Mouse (Mus musculus): Measurements from ENCODE around the gene Il1a. TPM values are rescaled to one million over a fixed set of nuclear protein-coding genes. Genes with fewer than 3 reads are reported as not detected.

The Il1a gene
- total and polyA plus RNA-seq, 3 experiments = not detected

GRCm38 (mm10) chr2:129324216-129324615, 14.4 kb upstream of the Il1a start:
- Histone ChIP-seq H3K4me1 (ENCODE audit: control insufficient read depth, insufficient read depth, low read length) (no peaks in the 10 kb centered on the region), H3K36me3 (ENCODE audit: control insufficient read depth, insufficient read depth, low read length) (no peaks in the 10 kb centered on the region), H3K4me3 (no peak overlapping the region), H3K27me3 (ENCODE audit: control insufficient read depth, insufficient read depth, low read length) (no peaks in the 10 kb centered on the region), H3K79me2 (replicated peaks; ENCODE audit: control insufficient read depth, insufficient read depth, low read length) (no peaks in the 10 kb centered on the region), H3K9ac (ENCODE audit: low read depth, low read length) (no peak overlapping the region), H3K27ac (no peak overlapping the region)
- WGBS = 67% methylated on average over 3 of the region's 3 CpGs
- no peak for DNase-seq
- no peak for TF ChIP-seq POLR2A (IDR thresholded peaks at IDR 0.05; ENCODE audit: insufficient read depth, low read depth, low read length)
- no peak for TF ChIP-seq EP300 (IDR thresholded peaks at IDR 0.05; ENCODE audit: insufficient read depth, low read depth, low read length)
- no peak for TF ChIP-seq CTCF (IDR thresholded peaks at IDR 0.05)
- intact Hi-C loops (cut with DNase I) = no loop called here

DNA sequence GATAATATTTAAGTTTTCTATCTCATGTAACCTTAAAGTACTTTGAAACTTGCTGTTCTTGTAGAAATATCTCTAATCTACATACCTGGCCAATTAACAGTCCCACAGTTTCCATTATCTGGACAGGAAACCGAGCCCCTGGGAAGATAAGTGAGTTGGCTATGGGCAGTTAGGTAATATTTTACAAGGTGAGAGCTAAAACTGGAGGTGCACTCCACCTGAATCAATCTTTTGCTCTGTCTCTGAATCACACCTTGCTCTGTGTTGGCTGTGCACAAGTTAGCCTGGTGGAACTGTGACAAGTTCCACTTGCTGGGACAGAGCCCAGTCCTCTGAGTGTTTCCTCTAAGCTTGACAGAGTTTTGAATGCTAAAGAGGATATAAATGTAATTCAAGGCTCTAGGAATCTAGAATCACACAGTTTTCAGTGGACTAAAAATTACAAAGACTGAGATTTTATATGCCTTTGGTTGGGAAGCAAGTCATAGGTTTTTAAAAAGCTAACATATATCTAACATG, 12.4 kb upstream of the Il1a start:
- H3K79me2 ChIP-seq (replicated peaks; ENCODE audit: control insufficient read depth, insufficient read depth, low read length) = no peaks in the 10 kb centered on the region
- WGBS = 48% methylated on average over 1 of the region's 1 CpGs
- H3K36me3 ChIP-seq (ENCODE audit: control insufficient read depth, insufficient read depth, low read length) = no peaks in the 10 kb centered on the region
- no peaks in the 10 kb centered on the region for H3K27me3 ChIP-seq (ENCODE audit: control insufficient read depth, insufficient read depth, low read length)
- H3K4me3 ChIP-seq = no peak overlapping the region
- intact Hi-C loops (cut with DNase I) = no loop called here
- H3K27ac ChIP-seq = no peak overlapping the region
- H3K4me1 ChIP-seq (ENCODE audit: control insufficient read depth, insufficient read depth, low read length) = no peaks in the 10 kb centered on the region
- TF ChIP-seq CTCF (IDR thresholded peaks at IDR 0.05) = no peak
- no peak overlapping the region for H3K9ac ChIP-seq (ENCODE audit: low read depth, low read length)
- DNase-seq = no peak

GRCm38 (mm10) chr2:129320033-129320605, 10.3 kb upstream of the Il1a start:
- Histone ChIP-seq H3K4me1 (ENCODE audit: control insufficient read depth, insufficient read depth, low read length) (no peaks in the 10 kb centered on the region), H3K4me3 (no peak overlapping the region), H3K27ac (no peak overlapping the region), H3K27me3 (ENCODE audit: control insufficient read depth, insufficient read depth, low read length) (no peaks in the 10 kb centered on the region), H3K9ac (ENCODE audit: low read depth, low read length) (no peak overlapping the region), H3K36me3 (ENCODE audit: control insufficient read depth, insufficient read depth, low read length) (no peaks in the 10 kb centered on the region), H3K79me2 (replicated peaks; ENCODE audit: control insufficient read depth, insufficient read depth, low read length) (no peaks in the 10 kb centered on the region)
- no peak for DNase-seq
- WGBS = 63% methylated on average over 8 of the region's 8 CpGs
- intact Hi-C loops (cut with DNase I) = no loop called here
- TF ChIP-seq CTCF (IDR thresholded peaks at IDR 0.05) (no peak), POLR2A (IDR thresholded peaks at IDR 0.05; ENCODE audit: insufficient read depth, low read depth, low read length) (no peak), EP300 (IDR thresholded peaks at IDR 0.05; ENCODE audit: insufficient read depth, low read depth, low read length) (no peak)

GRCm38 (mm10) chr2:129315831-129316230, 6.1 kb upstream of the Il1a start:
- intact Hi-C loops (cut with DNase I) = no loop called here
- no peak for TF ChIP-seq POLR2A (IDR thresholded peaks at IDR 0.05; ENCODE audit: insufficient read depth, low read depth, low read length)
- no peak for TF ChIP-seq EP300 (IDR thresholded peaks at IDR 0.05; ENCODE audit: insufficient read depth, low read depth, low read length)
- no peak for TF ChIP-seq CTCF (IDR thresholded peaks at IDR 0.05)
- Histone ChIP-seq H3K36me3 (ENCODE audit: control insufficient read depth, insufficient read depth, low read length) (no peaks in the 10 kb centered on the region), H3K27ac (no peak overlapping the region), H3K27me3 (ENCODE audit: control insufficient read depth, insufficient read depth, low read length) (no peaks in the 10 kb centered on the region), H3K9ac (ENCODE audit: low read depth, low read length) (no peak overlapping the region), H3K4me3 (no peak overlapping the region), H3K4me1 (ENCODE audit: control insufficient read depth, insufficient read depth, low read length) (no peaks in the 10 kb centered on the region), H3K79me2 (replicated peaks; ENCODE audit: control insufficient read depth, insufficient read depth, low read length) (no peaks in the 10 kb centered on the region)
- WGBS = 55% methylated on average over 4 of the region's 4 CpGs
- no peak for DNase-seq

GRCm38 (mm10) chr2:129314880-129315279, 5.1 kb upstream of the Il1a start:
- H3K27me3 ChIP-seq (ENCODE audit: control insufficient read depth, insufficient read depth, low read length) = no peaks in the 10 kb centered on the region
- DNase-seq = no peak
- no peak overlapping the region for H3K27ac ChIP-seq
- no peak overlapping the region for H3K9ac ChIP-seq (ENCODE audit: low read depth, low read length)
- TF ChIP-seq CTCF (IDR thresholded peaks at IDR 0.05) (no peak), EP300 (IDR thresholded peaks at IDR 0.05; ENCODE audit: insufficient read depth, low read depth, low read length) (no peak), POLR2A (IDR thresholded peaks at IDR 0.05; ENCODE audit: insufficient read depth, low read depth, low read length) (no peak)
- H3K79me2 ChIP-seq (replicated peaks; ENCODE audit: control insufficient read depth, insufficient read depth, low read length) = no peaks in the 10 kb centered on the region
- no peaks in the 10 kb centered on the region for H3K36me3 ChIP-seq (ENCODE audit: control insufficient read depth, insufficient read depth, low read length)
- intact Hi-C loops (cut with DNase I) = no loop called here
- 76% methylated on average over 6 of the region's 6 CpGs for WGBS
- H3K4me3 ChIP-seq = no peak overlapping the region
- no peaks in the 10 kb centered on the region for H3K4me1 ChIP-seq (ENCODE audit: control insufficient read depth, insufficient read depth, low read length)

DNA sequence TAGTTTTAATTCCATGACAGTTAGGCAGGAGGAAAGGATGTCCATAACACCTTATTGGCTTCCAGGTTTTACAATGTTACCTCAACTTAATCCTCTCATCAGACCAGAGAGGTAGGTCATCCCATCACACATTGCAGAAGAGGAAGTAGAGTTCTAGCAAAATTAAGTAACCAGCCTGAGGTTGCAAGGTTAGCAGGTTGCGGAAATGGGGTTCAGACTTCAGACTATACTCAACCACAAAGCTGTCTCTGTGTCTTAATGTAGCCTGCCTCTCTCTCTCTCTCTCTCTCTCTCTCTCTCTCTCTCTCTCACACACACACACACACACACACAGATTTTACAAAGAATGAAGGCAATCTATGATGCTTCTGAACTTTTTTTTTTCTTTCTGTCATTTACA, 4.2 kb upstream of the Il1a start:
- WGBS = 85% methylated on average over 1 of the region's 1 CpGs
- H3K4me1 ChIP-seq (ENCODE audit: control insufficient read depth, insufficient read depth, low read length) = no peaks in the 10 kb centered on the region
- H3K36me3 ChIP-seq (ENCODE audit: control insufficient read depth, insufficient read depth, low read length) = no peaks in the 10 kb centered on the region
- H3K9ac ChIP-seq (ENCODE audit: low read depth, low read length) = no peak overlapping the region
- no peaks in the 10 kb centered on the region for H3K79me2 ChIP-seq (replicated peaks; ENCODE audit: control insufficient read depth, insufficient read depth, low read length)
- H3K27ac ChIP-seq = no peak overlapping the region
- TF ChIP-seq CTCF (IDR thresholded peaks at IDR 0.05) = no peak
- no peak for TF ChIP-seq POLR2A (IDR thresholded peaks at IDR 0.05; ENCODE audit: insufficient read depth, low read depth, low read length)
- no peak for TF ChIP-seq EP300 (IDR thresholded peaks at IDR 0.05; ENCODE audit: insufficient read depth, low read depth, low read length)
- H3K27me3 ChIP-seq (ENCODE audit: control insufficient read depth, insufficient read depth, low read length) = no peaks in the 10 kb centered on the region
- intact Hi-C loops (cut with DNase I) = no loop called here
- DNase-seq = no peak
- no peak overlapping the region for H3K4me3 ChIP-seq
